ENCODE assay signal across 9 mouse cellular contexts in the genomic region with DNA sequence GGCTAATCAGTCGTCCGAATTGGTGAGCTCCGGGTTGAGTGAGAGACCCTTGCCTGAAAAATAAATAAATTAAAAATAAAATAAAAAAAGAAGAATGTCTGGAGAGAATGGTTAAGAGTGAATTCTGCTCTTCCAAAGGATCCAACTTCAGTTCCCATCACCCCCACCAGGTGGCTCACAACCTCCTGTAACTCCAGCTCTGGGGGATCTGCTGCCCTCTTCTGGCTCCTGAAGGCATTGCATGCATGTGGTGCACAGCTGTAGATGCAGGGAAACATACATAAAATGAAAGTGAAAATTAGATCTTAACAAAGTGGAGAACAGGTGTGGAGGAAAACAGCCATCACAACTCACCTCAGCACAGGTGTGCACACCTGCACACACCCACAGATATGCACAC. TPM values are rescaled to one million over a fixed set of nuclear protein-coding genes. Genes with fewer than 3 reads are reported as not detected.
A peak's percentile ranks its signal among the peaks of the same experiment; 100 is the strongest.
DNase-seq lines count a peak whose midpoint lies in the region; ATAC-seq and TF ChIP-seq lines count a peak whose summit lies in the region.
"Had no signal": no experiment of that assay in that cellular context is flagged by ENCODE, and none has a peak within 500 bp of the region (broad histone marks: within the 10 kb centered on the region; RNA-seq: fewer than 3 reads in every experiment).

No protein-coding gene starts in this region.

- H3K9ac ChIP-seq in kidney, embryonic 14.5 days (ENCODE audit: low read depth, low read length) = no peak overlapping the region
- no peak overlapping the region for H3K9ac ChIP-seq in ES-E14 (ENCODE audit: insufficient read depth, low read depth, low read length, poor library complexity, severe bottlenecking)
- H3K9ac ChIP-seq: heart, embryonic 15.5 days had no signal

- no peaks in the 10 kb centered on the region for H3K4me1 ChIP-seq in kidney, adult 2 months (ENCODE audit: control insufficient read depth, insufficient read depth, low read length)
- H3K4me1 ChIP-seq in kidney, embryonic 14.5 days (ENCODE audit: control insufficient read depth, insufficient read depth, low read length) = no peaks in the 10 kb centered on the region
- peaks cover 0 to 8% of the 10 kb centered on the region in 2 experiments; a peak in 1 of 4 replicates for H3K4me1 ChIP-seq in ES-E14 (ENCODE audit: control insufficient read depth in 2 of 2, insufficient read depth in 2 of 2, low read length in 2 of 2, poor library complexity in 1 of 2)
- H3K4me1 ChIP-seq: heart, embryonic 15.5 days had no signal

- no peaks in the 10 kb centered on the region for H3K36me3 ChIP-seq in kidney, adult 2 months (ENCODE audit: control insufficient read depth, insufficient read depth, low read length)
- H3K36me3 ChIP-seq in kidney, embryonic 14.5 days (ENCODE audit: control insufficient read depth, insufficient read depth, low read length) = no peaks in the 10 kb centered on the region
- no peaks in the 10 kb centered on the region for H3K36me3 ChIP-seq in ES-E14 (ENCODE audit: control insufficient read depth, insufficient read depth, low read length, poor library complexity, severe bottlenecking)
- H3K36me3 ChIP-seq: heart, embryonic 15.5 days had no signal

- ATAC-seq in kidney, embryonic 14.5 days (ENCODE audit: low FRiP score, low TSS enrichment) = no peak
- ATAC-seq in erythroid progenitor cell, adult 5-6 weeks (replicated peaks; ENCODE audit: low FRiP score, poor library complexity, severe bottlenecking) = peak; percentile 74
- ATAC-seq in neutrophil, adult 5-6 weeks (ENCODE audit: extremely low read depth, insufficient number of reproducible peaks, low FRiP score, poor library complexity, severe bottlenecking) = peak; percentile 59; the same call in 1 of the 2 replicates

- no peak for TF ChIP-seq POLR2A in kidney, adult 2 months (IDR thresholded peaks at IDR 0.05; ENCODE audit: low read depth, low read length)

- no peak overlapping the region for H3K27ac ChIP-seq in kidney, adult 2 months (ENCODE audit: insufficient read depth, low read depth, low read length)
- no peak overlapping the region for H3K27ac ChIP-seq in kidney, embryonic 14.5 days (ENCODE audit: low read depth, low read length)
- H3K27ac ChIP-seq in ES-E14 (ENCODE audit: insufficient read depth, low read depth, low read length, poor library complexity, severe bottlenecking) = no peak overlapping the region
- H3K27ac ChIP-seq: heart, embryonic 15.5 days had no signal

- DNase-seq in kidney, adult 2 months = peak; percentile 46
- peak; percentile 90 for DNase-seq in ES-E14 (ENCODE audit: low read depth, low spot score)
- peak; percentile 51 to 78 for DNase-seq in adrenal gland, postnatal 36 days
- DNase-seq in left cerebral cortex, postnatal 14 days (ENCODE audit: low spot score in 2 of 2) = peak; percentile 79 to 89
- DNase-seq in urinary bladder, postnatal 4 days (ENCODE audit: low spot score in 2 of 2) = peak; percentile 31 to 72

- TF ChIP-seq CTCF in kidney, adult 2 months (conservative IDR thresholded peaks at IDR 0.05; ENCODE audit: insufficient read depth, insufficient read length, low read depth, low read length) = peak; percentile 76

- intact Hi-C loops in left cerebral cortex, postnatal 14 days (cut with DNase I) = no loop called here

- H3K9me3 ChIP-seq in kidney, embryonic 14.5 days (ENCODE audit: control insufficient read depth, low read length) = peaks cover 8% of the 10 kb centered on the region; the same call in 1 of the 2 replicates
- no peaks in the 10 kb centered on the region for H3K9me3 ChIP-seq in ES-E14 (ENCODE audit: control insufficient read depth, insufficient read depth, low read depth, low read length)

- 28% methylated on average over 3 of the region's 3 CpGs for WGBS in kidney, adult 2 months
- WGBS in kidney, embryonic 14.5 days = 15% methylated on average over 3 of the region's 3 CpGs

- in situ Hi-C loops in ES-E14 (cut with MboI; ENCODE audit: low sequenced_read_pairs in 2 of 2, unreplicated experiment in 2 of 2) = no loop called here

- H3K4me3 ChIP-seq in kidney, adult 2 months (ENCODE audit: insufficient read depth, low read depth, low read length) = no peak overlapping the region
- no peak overlapping the region for H3K4me3 ChIP-seq in kidney, embryonic 14.5 days (ENCODE audit: low read length)
- H3K4me3 ChIP-seq in ES-E14 (ENCODE audit: insufficient read depth in 1 of 2, low read depth in 1 of 2, low read length in 2 of 2, poor library complexity in 1 of 2, severe bottlenecking in 1 of 2) = no peak overlapping the region
- H3K4me3 ChIP-seq: heart, embryonic 15.5 days had no signal

- H3K27me3 ChIP-seq in kidney, adult 2 months (replicated peaks; ENCODE audit: control insufficient read depth, insufficient read depth, low read length) = no peaks in the 10 kb centered on the region
- H3K27me3 ChIP-seq in kidney, embryonic 14.5 days (ENCODE audit: control insufficient read depth, insufficient read depth, low read length) = peaks cover 11% of the 10 kb centered on the region; the same call in 1 of the 2 replicates

- H3K4me2 ChIP-seq in kidney, embryonic 14.5 days (replicated peaks; ENCODE audit: low read depth, low read length) = no peak overlapping the region
- H3K4me2 ChIP-seq: heart, embryonic 15.5 days had no signal

TF ChIP-seq in ES-E14, 5 proteins besides CTCF, POLR2A, EP300 and RAD21:
- TF ChIP-seq ZC3H11A (IDR thresholded peaks at IDR 0.05; ENCODE audit: borderline replicate concordance, low read depth, low read length) = peak; percentile 83
- TF ChIP-seq ZNF384 (IDR thresholded peaks at IDR 0.05; ENCODE audit: low read depth, low read length) = peak; percentile 67
- TF ChIP-seq CHD2 (IDR thresholded peaks at IDR 0.05; ENCODE audit: low read depth, low read length) = no peak
- no peak for TF ChIP-seq HCFC1 (IDR thresholded peaks at IDR 0.05; ENCODE audit: borderline replicate concordance, insufficient read depth, low read length)

RNA-seq across cellular contexts. Expression of a gene that starts 22.0 kb away (rescaled TPM):
- 0.07 and 0.20 TPM in 2 replicates for polyA plus RNA-seq in kidney, adult 2 months (2012; rRNA removed)
- polyA plus RNA-seq in kidney, embryonic 14.5 days (2014; fragmentation: Nextera tagmentation; extraction: Ambion mirVana) = 0.30 and 0.46 TPM in 2 replicates
- 0.76 and 1.7 TPM in 2 replicates for total RNA-seq in ES-E14 (2012; rRNA removed)
- 1 to 10 TPM; 1.1 to 1.8 TPM for total RNA-seq in adrenal gland, postnatal 36 days (2021)
- not detected in 2 replicates for total RNA-seq in erythroid progenitor cell, adult 5-6 weeks (2015; ENCODE audit: low replicate concordance)
- not detected in 2 replicates for total RNA-seq in erythroid progenitor cell, adult 5-6 weeks (2017; ENCODE audit: low replicate concordance)
- 100 to 1,000 TPM; 187 to 192 TPM for total RNA-seq in left cerebral cortex, postnatal 14 days (2021)
- total RNA-seq in neutrophil, adult 5-6 weeks (2017) = 0.12 and 0.25 TPM in 2 replicates

Comparison
In these comparisons a context has a peak if more than half of its experiments do, and no peak if none do; other contexts are left out.
1. RNA of a gene that starts 22.0 kb away (total RNA-seq): 187 to 192 TPM in left cerebral cortex, postnatal 14 days; 1.1 to 1.8 TPM in adrenal gland, postnatal 36 days, 0.76 to 1.7 TPM in ES-E14, 0.12 to 0.25 TPM in neutrophil, adult 5-6 weeks and not detected in erythroid progenitor cell, adult 5-6 weeks; every median in the first group is over 10 times any median in the second.
2. Peak in every context shown above with its lines, with median percentiles within 50 percentile points of each other: DNase-seq.